Mouse (Mus musculus): ENCODE measurements around the gene Tmem208. TPM values are rescaled to one million over a fixed set of nuclear protein-coding genes. Genes with fewer than 3 reads are reported as not detected.

Gene Tmem208
- polyA plus RNA-seq (2017; shearing (Covaris generic)), result 51.8 TPM

GRCm38 (mm10) chr8:105326141-105326672 is at the start of gene Tmem208, which contains the start of gene Lrrc29:
TSS of gene Tmem208 (plus strand) at chr8:105326354.
TSS of gene Lrrc29 (minus strand) at chr8:105326278.

GRCm38 (mm10) chr8:105289805-105290460 is 36.2 kb upstream of the Tmem208 start, which contains the start of gene 4931428F04Rik:
TSS of gene 4931428F04Rik (minus strand) at chr8:105289864.

GRCm38 (mm10) chr8:105295895-105296573 is 30.1 kb upstream of the Tmem208 start, which contains the start of gene Exoc3l:
TSS of gene Exoc3l (minus strand) at chr8:105296101.

GRCm38 (mm10) chr8:105297511-105298192 is 28.5 kb upstream of the Tmem208 start, which contains the start of gene E2f4:
TSS of gene E2f4 (plus strand) at chr8:105297663.

GRCm38 (mm10) chr8:105305211-105306145 is 20.7 kb upstream of the Tmem208 start, which contains the start of gene Elmo3:
TSS of gene Elmo3 (plus strand) at chr8:105305601.

GRCm38 (mm10) chr8:105347428-105348221 is 21.5 kb downstream of the Tmem208 start, which contains the start of gene Fhod1:
TSS of gene Fhod1 (minus strand) at chr8:105347953.

GRCm38 (mm10) chr8:105348450-105349095 is 22.4 kb downstream of the Tmem208 start, which contains the start of gene Slc9a5:
TSS of gene Slc9a5 (plus strand) at chr8:105348843.

GRCm38 (mm10) chr8:105373032-105373431 is 46.9 kb downstream of the Tmem208 start, which contains the start of gene Plekhg4:
TSS of gene Plekhg4 (plus strand) at chr8:105373274.

Other genes with a start within 250 kb of the Tmem208 start
- not detected for gene Ces3b, start 242.6 kb upstream of the Tmem208 start, polyA plus RNA-seq (2017; shearing (Covaris generic))
- 0.30 TPM for gene Ces4a, start 194.6 kb upstream of the Tmem208 start, polyA plus RNA-seq (2017; shearing (Covaris generic))
- gene Cbfb, start 155.7 kb upstream of the Tmem208 start, polyA plus RNA-seq (2017; shearing (Covaris generic)), result 87.2 TPM
- 19.5 TPM for gene D230025D16Rik, start 101.2 kb upstream of the Tmem208 start, polyA plus RNA-seq (2017; shearing (Covaris generic))
- 0.48 TPM for gene B3gnt9, start 71.2 kb upstream of the Tmem208 start, polyA plus RNA-seq (2017; shearing (Covaris generic))
- gene Tradd, start 61.7 kb upstream of the Tmem208 start, polyA plus RNA-seq (2017; shearing (Covaris generic)), result 41.6 TPM
- 12.7 TPM for gene Fbxl8, start 61.7 kb upstream of the Tmem208 start, polyA plus RNA-seq (2017; shearing (Covaris generic))
- gene Hsf4, start 56.6 kb upstream of the Tmem208 start, polyA plus RNA-seq (2017; shearing (Covaris generic)), result 0.60 TPM
- not detected for gene Nol3, start 50.2 kb upstream of the Tmem208 start, polyA plus RNA-seq (2017; shearing (Covaris generic))
- gene 4931428F04Rik, start 36.5 kb upstream of the Tmem208 start, polyA plus RNA-seq (2017; shearing (Covaris generic)), result 2.6 TPM
- gene Exoc3l, start 30.3 kb upstream of the Tmem208 start, polyA plus RNA-seq (2017; shearing (Covaris generic)), result 3.5 TPM
- 138 TPM for gene E2f4, start 28.7 kb upstream of the Tmem208 start, polyA plus RNA-seq (2017; shearing (Covaris generic))
- 5.7 TPM for gene Elmo3, start 20.8 kb upstream of the Tmem208 start, polyA plus RNA-seq (2017; shearing (Covaris generic))
- gene Lrrc29, start 76 bp upstream of the Tmem208 start, polyA plus RNA-seq (2017; shearing (Covaris generic)), result 0.20 TPM
- 0.50 TPM for gene Fhod1, start 21.6 kb downstream of the Tmem208 start, polyA plus RNA-seq (2017; shearing (Covaris generic))
- gene Slc9a5, start 22.5 kb downstream of the Tmem208 start, polyA plus RNA-seq (2017; shearing (Covaris generic)), result 0.10 TPM
- 0.89 TPM for gene Plekhg4, start 46.9 kb downstream of the Tmem208 start, polyA plus RNA-seq (2017; shearing (Covaris generic))
- 0.29 TPM for gene Kctd19, start 87.1 kb downstream of the Tmem208 start, polyA plus RNA-seq (2017; shearing (Covaris generic))
- not detected for gene Lrrc36, start 87.2 kb downstream of the Tmem208 start, polyA plus RNA-seq (2017; shearing (Covaris generic))
- 0.99 TPM for gene Tppp3, start 145.2 kb downstream of the Tmem208 start, polyA plus RNA-seq (2017; shearing (Covaris generic))
- 5.9 TPM for gene Zdhhc1, start 170.5 kb downstream of the Tmem208 start, polyA plus RNA-seq (2017; shearing (Covaris generic))
- gene Hsd11b2, start 192.4 kb downstream of the Tmem208 start, polyA plus RNA-seq (2017; shearing (Covaris generic)), result 0.96 TPM
- 62.3 TPM for gene Atp6v0d1, start 239.7 kb downstream of the Tmem208 start, polyA plus RNA-seq (2017; shearing (Covaris generic))